Mouse (Mus musculus): ENCODE data around the gene Tagln. TPM values are rescaled to one million over a fixed set of nuclear protein-coding genes. Genes with fewer than 3 reads are reported as not detected.

Gene Tagln
- total and polyA plus RNA-seq, 3 experiments: 0.59 to 2.3 TPM; not detected in 1

GRCm38 (mm10) chr9:45946872-45947183 is 11.0 kb upstream of the Tagln start:
- no peaks in the 10 kb centered on the region for H3K9me3 ChIP-seq (replicated peaks; ENCODE audit: low read length)
- H3K4me1 ChIP-seq (ENCODE audit: control insufficient read depth in 1 of 2, insufficient read depth in 2 of 2): peaks cover 0 to 50% of the 10 kb centered on the region in 2 experiments; a peak in 2 of 4 replicates
- no peaks in the 10 kb centered on the region for H3K79me2 ChIP-seq (replicated peaks; ENCODE audit: control insufficient read depth, extremely low read depth, insufficient read depth, poor library complexity, severe bottlenecking)
- H3K9ac ChIP-seq (ENCODE audit: insufficient read depth, low read depth): no peak overlapping the region
- no peak overlapping the region for H3K4me3 ChIP-seq (replicated peaks in 1 of 3; ENCODE audit: low read depth in 2 of 3, low read length in 2 of 3, poor library complexity in 1 of 3)
- TF ChIP-seq PAX5 (IDR thresholded peaks at IDR 0.05; ENCODE audit: low read length) (no peak), ZNF384 (IDR thresholded peaks at IDR 0.05; ENCODE audit: low read depth, low read length) (no peak), ZKSCAN1 (IDR thresholded peaks at IDR 0.05; ENCODE audit: borderline replicate concordance, low read depth, low read length) (no peak), E2F4 (IDR thresholded peaks at IDR 0.05; ENCODE audit: insufficient replicate concordance, low read depth, low read length) (no peak), USF2 (conservative IDR thresholded peaks at IDR 0.05; ENCODE audit: low read depth, low read length) (no peak), KAT2A (IDR thresholded peaks at IDR 0.05; ENCODE audit: insufficient replicate concordance, low read length) (no peak), MAZ (IDR thresholded peaks at IDR 0.05; ENCODE audit: low read depth, low read length) (no peak)
- no peak for DNase-seq (ENCODE audit: extremely low read depth)
- no peak overlapping the region for H3K4me2 ChIP-seq (ENCODE audit: insufficient read depth, low read depth, poor library complexity, severe bottlenecking)
- no peaks in the 10 kb centered on the region for H3K27me3 ChIP-seq (replicated peaks)
- no peak overlapping the region for H3K27ac ChIP-seq (ENCODE audit: insufficient read depth, low read depth)
- H3K36me3 ChIP-seq (replicated peaks in 1 of 2; ENCODE audit: control insufficient read depth in 1 of 2, insufficient read depth in 1 of 2, low read length in 1 of 2): peaks cover 83 to 95% of the 10 kb centered on the region in 2 experiments
- dilution Hi-C loops (cut with MboI; ENCODE audit: extremely low pct_ligation_motif_present, extremely low pct_unique_long_range_greater_than_20kb, low sequenced_read_pairs): no loop called here
- in situ Hi-C loops (cut with MboI; ENCODE audit: low pct_ligation_motif_present, low pct_unique_long_range_greater_than_20kb, low sequenced_read_pairs): no loop called here

DNA sequence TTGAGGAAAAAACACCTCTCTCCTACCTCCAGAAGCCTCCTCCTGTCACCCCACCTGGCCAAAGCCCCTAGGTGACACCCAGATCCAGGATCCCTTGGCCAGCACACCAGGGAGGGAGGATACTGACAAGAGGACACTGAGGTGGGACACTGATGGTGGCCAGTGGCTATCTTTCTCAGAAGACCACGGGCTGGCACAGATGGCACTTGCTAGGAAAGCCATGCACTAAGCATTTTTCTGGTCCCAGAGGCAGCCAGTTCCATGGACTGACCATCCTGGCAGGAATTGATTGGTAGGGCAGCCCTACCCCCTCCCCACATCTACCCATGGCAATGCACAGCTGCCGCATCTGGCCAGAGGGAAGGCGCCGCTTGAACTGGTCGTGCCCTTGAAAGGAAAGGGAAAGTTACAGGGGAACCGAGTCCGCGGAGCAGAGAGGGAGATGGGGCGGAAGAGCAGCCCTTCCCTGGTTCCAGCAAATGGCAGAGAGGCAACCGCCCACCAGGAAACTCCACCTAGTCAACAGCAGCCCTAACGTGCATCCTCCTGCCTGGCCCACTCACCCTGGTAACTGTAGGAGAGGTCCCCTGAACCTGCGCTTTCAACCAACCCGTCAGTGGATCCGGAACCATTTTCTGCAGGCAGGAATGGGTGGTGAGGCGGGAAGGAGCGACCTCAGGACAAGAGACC is 10.5 kb upstream of the Tagln start:
- Histone ChIP-seq H3K27ac (ENCODE audit: insufficient read depth, low read depth) (no peak overlapping the region), H3K4me3 (replicated peaks in 1 of 3; ENCODE audit: low read depth in 2 of 3, low read length in 2 of 3, poor library complexity in 1 of 3) (no peak overlapping the region), H3K4me2 (ENCODE audit: insufficient read depth, low read depth, poor library complexity, severe bottlenecking) (no peak overlapping the region), H3K9ac (ENCODE audit: insufficient read depth, low read depth) (no peak overlapping the region), H3K9me3 (replicated peaks; ENCODE audit: low read length) (no peaks in the 10 kb centered on the region), H3K27me3 (replicated peaks) (no peaks in the 10 kb centered on the region), H3K4me1 (ENCODE audit: control insufficient read depth in 1 of 2, insufficient read depth in 2 of 2) (peaks cover 0 to 55% of the 10 kb centered on the region in 2 experiments; a peak in 2 of 4 replicates), H3K36me3 (replicated peaks in 1 of 2; ENCODE audit: control insufficient read depth in 1 of 2, insufficient read depth in 1 of 2, low read length in 1 of 2) (peaks cover 83 to 95% of the 10 kb centered on the region in 2 experiments), H3K79me2 (replicated peaks; ENCODE audit: control insufficient read depth, extremely low read depth, insufficient read depth, poor library complexity, severe bottlenecking) (no peaks in the 10 kb centered on the region)
- in situ Hi-C loops (cut with MboI; ENCODE audit: low pct_ligation_motif_present, low pct_unique_long_range_greater_than_20kb, low sequenced_read_pairs) (no loop called here), dilution Hi-C loops (cut with MboI; ENCODE audit: extremely low pct_ligation_motif_present, extremely low pct_unique_long_range_greater_than_20kb, low sequenced_read_pairs) (no loop called here)
- TF ChIP-seq MYC (IDR thresholded peaks at IDR 0.05; ENCODE audit: low read depth, low read length) (no peak), JUND (conservative IDR thresholded peaks at IDR 0.05; ENCODE audit: low read depth, low read length) (no peak), TBP (conservative IDR thresholded peaks at IDR 0.05; ENCODE audit: low read depth, low read length) (no peak), ELF1 (IDR thresholded peaks at IDR 0.05; ENCODE audit: low read depth, low read length) (no peak), ZNF384 (IDR thresholded peaks at IDR 0.05; ENCODE audit: low read depth, low read length) (no peak), EP300 (IDR thresholded peaks at IDR 0.05; ENCODE audit: low read length) (no peak), NRF1 (IDR thresholded peaks at IDR 0.05; ENCODE audit: low read depth, low read length) (no peak), ZMIZ1 (IDR thresholded peaks at IDR 0.05; ENCODE audit: low read depth, low read length) (no peak), ZKSCAN1 (IDR thresholded peaks at IDR 0.05; ENCODE audit: borderline replicate concordance, low read depth, low read length) (no peak), POLR2A (IDR thresholded peaks at IDR 0.05; ENCODE audit: low read depth, low read length) (no peak), SIN3A (IDR thresholded peaks at IDR 0.05; ENCODE audit: low read length) (no peak), GABPA (IDR thresholded peaks at IDR 0.05; ENCODE audit: insufficient replicate concordance, low read depth, low read length) (no peak), ZC3H11A (IDR thresholded peaks at IDR 0.05; ENCODE audit: low read depth, low read length) (no peak)
- no peak for DNase-seq (ENCODE audit: extremely low read depth)
